Mouse (Mus musculus): ENCODE measurements around the gene Ralgapa2. TPM values are rescaled to one million over a fixed set of nuclear protein-coding genes. Genes with fewer than 3 reads are reported as not detected.

Ralgapa2 gene
- polyA plus RNA-seq, 1 experiment from 2014 or later = 11.4 TPM

GRCm38 (mm10) chr2:146366098-146366497, 146.0 kb downstream of the Ralgapa2 start:
- H3K9ac ChIP-seq = no peak overlapping the region
- no peaks in the 10 kb centered on the region for H3K27me3 ChIP-seq (replicated peaks)
- H3K36me3 ChIP-seq = no peaks in the 10 kb centered on the region
- ATAC-seq (ENCODE audit: low FRiP score, low read depth) = 0 out of 2 replicates have a peak, but pooled peaks have one; percentile 48
- WGBS = 43% methylated on average over 12 of the region's 12 CpGs
- H3K4me1 ChIP-seq = peaks cover 3% of the 10 kb centered on the region; the same call in 1 of the 2 replicates
- H3K4me2 ChIP-seq (replicated peaks) = no peak overlapping the region
- H3K27ac ChIP-seq = no peak overlapping the region
- no peaks in the 10 kb centered on the region for H3K9me3 ChIP-seq
- H3K4me3 ChIP-seq = no peak overlapping the region

- H3K4me2 ChIP-seq (replicated peaks) = no peak overlapping the region
- ATAC-seq (ENCODE audit: low FRiP score, low read depth) = no peak
- no peak overlapping the region for H3K4me3 ChIP-seq
- no peak overlapping the region for H3K9ac ChIP-seq
- peaks cover 3% of the 10 kb centered on the region; the same call in 1 of the 2 replicates for H3K4me1 ChIP-seq
- H3K27me3 ChIP-seq (replicated peaks) = no peaks in the 10 kb centered on the region
- no peak overlapping the region for H3K27ac ChIP-seq
- H3K36me3 ChIP-seq = no peaks in the 10 kb centered on the region
- 69% methylated on average over 11 of the region's 11 CpGs for WGBS
- H3K9me3 ChIP-seq = no peaks in the 10 kb centered on the region
These were observed 146.7 kb downstream of the Ralgapa2 start for GRCm38 (mm10) chr2:146365368-146365983.

GRCm38 (mm10) chr2:146363483-146363882, 148.7 kb downstream of the Ralgapa2 start:
- no peak for ATAC-seq (ENCODE audit: low FRiP score, low read depth)
- no peaks in the 10 kb centered on the region for H3K36me3 ChIP-seq
- 74% methylated on average over 2 of the region's 2 CpGs for WGBS
- H3K27me3 ChIP-seq (replicated peaks) = no peaks in the 10 kb centered on the region
- H3K4me3 ChIP-seq = no peak overlapping the region
- peaks cover 3% of the 10 kb centered on the region; the same call in 1 of the 2 replicates for H3K4me1 ChIP-seq
- no peak overlapping the region for H3K4me2 ChIP-seq (replicated peaks)
- no peak overlapping the region for H3K27ac ChIP-seq
- H3K9ac ChIP-seq = no peak overlapping the region
- H3K9me3 ChIP-seq = no peaks in the 10 kb centered on the region

- Histone ChIP-seq H3K9ac (no peak overlapping the region), H3K27ac (no peak overlapping the region), H3K9me3 (no peaks in the 10 kb centered on the region), H3K4me2 (replicated peaks) (no peak overlapping the region), H3K4me3 (no peak overlapping the region), H3K27me3 (replicated peaks) (no peaks in the 10 kb centered on the region), H3K4me1 (peaks cover 3% of the 10 kb centered on the region; the same call in 1 of the 2 replicates), H3K36me3 (no peaks in the 10 kb centered on the region)
- ATAC-seq (ENCODE audit: low FRiP score, low read depth) = no peak
- 92% methylated on average over 1 of the region's 1 CpGs for WGBS
These were observed 149.2 kb downstream of the Ralgapa2 start for GRCm38 (mm10) chr2:146362932-146363331.

- Histone ChIP-seq H3K9ac (no peak overlapping the region), H3K9me3 (no peaks in the 10 kb centered on the region), H3K4me1 (peaks cover 3% of the 10 kb centered on the region; the same call in 1 of the 2 replicates), H3K27ac (no peak overlapping the region), H3K4me3 (no peak overlapping the region), H3K36me3 (no peaks in the 10 kb centered on the region), H3K4me2 (replicated peaks) (no peak overlapping the region), H3K27me3 (replicated peaks) (no peaks in the 10 kb centered on the region)
- 87% methylated on average over 4 of the region's 4 CpGs for WGBS
- no peak for ATAC-seq (ENCODE audit: low FRiP score, low read depth)
These were observed 150.2 kb downstream of the Ralgapa2 start for GRCm38 (mm10) chr2:146361969-146362368.

GRCm38 (mm10) chr2:146361076-146361475, 151.1 kb downstream of the Ralgapa2 start:
- no peak for ATAC-seq (ENCODE audit: low FRiP score, low read depth)
- Histone ChIP-seq H3K9me3 (no peaks in the 10 kb centered on the region), H3K4me1 (peaks cover 1% of the 10 kb centered on the region; the same call in 1 of the 2 replicates), H3K27me3 (replicated peaks) (no peaks in the 10 kb centered on the region), H3K36me3 (no peaks in the 10 kb centered on the region), H3K27ac (no peak overlapping the region), H3K4me2 (replicated peaks) (no peak overlapping the region), H3K9ac (no peak overlapping the region), H3K4me3 (no peak overlapping the region)
- 83% methylated on average over 3 of the region's 3 CpGs for WGBS

GRCm38 (mm10) chr2:146359676-146360075, 152.5 kb downstream of the Ralgapa2 start:
- ATAC-seq (ENCODE audit: low FRiP score, low read depth) = no peak
- no peak overlapping the region for H3K9ac ChIP-seq
- no peaks in the 10 kb centered on the region for H3K4me1 ChIP-seq
- no peak overlapping the region for H3K4me2 ChIP-seq (replicated peaks)
- WGBS = 94% methylated on average over 2 of the region's 2 CpGs
- no peaks in the 10 kb centered on the region for H3K9me3 ChIP-seq
- H3K27ac ChIP-seq = no peak overlapping the region
- no peaks in the 10 kb centered on the region for H3K27me3 ChIP-seq (replicated peaks)
- no peak overlapping the region for H3K4me3 ChIP-seq
- no peaks in the 10 kb centered on the region for H3K36me3 ChIP-seq

- Histone ChIP-seq H3K27ac (no peak overlapping the region), H3K9me3 (no peaks in the 10 kb centered on the region), H3K4me2 (replicated peaks) (no peak overlapping the region), H3K27me3 (replicated peaks) (no peaks in the 10 kb centered on the region), H3K36me3 (peaks cover 6% of the 10 kb centered on the region; the same call in 1 of the 2 replicates), H3K4me3 (no peak overlapping the region), H3K9ac (no peak overlapping the region), H3K4me1 (no peaks in the 10 kb centered on the region)
- WGBS = 73% methylated on average over 6 of the region's 6 CpGs
- ATAC-seq (ENCODE audit: low FRiP score, low read depth) = no peak
These were observed 155.6 kb downstream of the Ralgapa2 start for GRCm38 (mm10) chr2:146356524-146356923.

- H3K4me2 ChIP-seq (replicated peaks) = no peak overlapping the region
- H3K36me3 ChIP-seq = peaks cover 7% of the 10 kb centered on the region; the same call in 1 of the 2 replicates
- H3K9me3 ChIP-seq = no peaks in the 10 kb centered on the region
- no peak overlapping the region for H3K4me3 ChIP-seq
- H3K4me1 ChIP-seq = peaks cover 9% of the 10 kb centered on the region; the same call in 1 of the 2 replicates
- no peak overlapping the region for H3K27ac ChIP-seq
- ATAC-seq (ENCODE audit: low FRiP score, low read depth) = no peak
- 90% methylated on average over 5 of the region's 5 CpGs for WGBS
- no peaks in the 10 kb centered on the region for H3K27me3 ChIP-seq (replicated peaks)
- H3K9ac ChIP-seq = no peak overlapping the region
These were observed 161.9 kb downstream of the Ralgapa2 start for GRCm38 (mm10) chr2:146350230-146350629.

- no peak overlapping the region for H3K4me3 ChIP-seq
- 30% methylated on average over 2 of the region's 2 CpGs for WGBS
- no peak overlapping the region for H3K4me2 ChIP-seq (replicated peaks)
- no peaks in the 10 kb centered on the region for H3K27me3 ChIP-seq (replicated peaks)
- H3K9ac ChIP-seq = no peak overlapping the region
- no peaks in the 10 kb centered on the region for H3K9me3 ChIP-seq
- peak; percentile 88 for ATAC-seq (ENCODE audit: low FRiP score, low read depth)
- H3K36me3 ChIP-seq = peaks cover 7% of the 10 kb centered on the region
- H3K27ac ChIP-seq = no peak overlapping the region
- peaks cover 9% of the 10 kb centered on the region; the same call in 1 of the 2 replicates for H3K4me1 ChIP-seq
These were observed 164.2 kb downstream of the Ralgapa2 start for GRCm38 (mm10) chr2:146347942-146348341.

- Histone ChIP-seq H3K9me3 (no peaks in the 10 kb centered on the region), H3K4me1 (peaks cover 2% of the 10 kb centered on the region; the same call in 1 of the 2 replicates), H3K27ac (no peak overlapping the region), H3K36me3 (peaks cover 7% of the 10 kb centered on the region), H3K4me3 (no peak overlapping the region), H3K9ac (no peak overlapping the region), H3K27me3 (replicated peaks) (0 out of 2 replicates have a peak, but pooled peaks cover 4% of the 10 kb centered on the region), H3K4me2 (replicated peaks) (no peak overlapping the region)
- 95% methylated on average over 4 of the region's 4 CpGs for WGBS
- ATAC-seq (ENCODE audit: low FRiP score, low read depth) = no peak
These were observed 172.1 kb downstream of the Ralgapa2 start for GRCm38 (mm10) chr2:146340090-146340489.

GRCm38 (mm10) chr2:146337540-146337939, 174.6 kb downstream of the Ralgapa2 start:
- Histone ChIP-seq H3K27ac (no peak overlapping the region), H3K27me3 (replicated peaks) (0 out of 2 replicates have a peak, but pooled peaks cover 4% of the 10 kb centered on the region), H3K9ac (no peak overlapping the region), H3K4me1 (peaks cover 2% of the 10 kb centered on the region; the same call in 1 of the 2 replicates), H3K9me3 (no peaks in the 10 kb centered on the region), H3K4me2 (replicated peaks) (no peak overlapping the region), H3K36me3 (peaks cover 7% of the 10 kb centered on the region), H3K4me3 (no peak overlapping the region)
- 77% methylated on average over 1 of the region's 1 CpGs for WGBS
- no peak for ATAC-seq (ENCODE audit: low FRiP score, low read depth)

Measured in neural tube, embryonic 12.5 days (tissue).